Mouse (Mus musculus) heart, postnatal 0 days (tissue): ENCODE measurements around the gene Stox1.

Source experiments
- CTCF ChIP-seq: IDR thresholded peaks from 2 replicates; pipeline ENCODE4 v1.5.1; 2016; ENCODE audit warnings: antibody characterized with exemption, control low read depth, low read depth
- EP300 ChIP-seq: IDR thresholded peaks from 2 replicates; pipeline ENCODE4 v1.6.1; 2016; ENCODE audit warnings: antibody characterized with exemption, low read depth

DNA sequence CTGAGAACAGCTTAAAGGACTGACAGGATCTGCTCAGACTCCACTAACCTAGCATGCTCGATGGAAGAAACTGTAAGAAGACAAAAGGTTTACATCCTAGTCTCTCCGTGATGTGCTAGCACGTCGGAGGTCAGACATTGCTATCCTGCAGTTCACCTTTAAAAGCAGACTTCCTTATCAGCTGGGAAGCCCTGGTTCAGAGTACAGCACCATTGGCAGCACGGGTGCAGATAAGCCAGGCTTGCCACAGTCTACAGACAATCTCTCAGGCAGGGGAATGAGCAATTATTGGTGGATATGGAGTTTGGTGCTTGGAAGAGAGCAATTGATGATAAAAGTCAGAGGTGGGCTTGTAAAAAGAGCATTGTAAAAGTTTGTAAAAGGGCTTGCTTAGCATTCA is 57.9 kb downstream of the Stox1 start:
- TF ChIP-seq CTCF: no peak
- no peak for TF ChIP-seq EP300
